Comparison of ENCODE assay signal across 8 mouse cellular contexts in the genomic region with DNA sequence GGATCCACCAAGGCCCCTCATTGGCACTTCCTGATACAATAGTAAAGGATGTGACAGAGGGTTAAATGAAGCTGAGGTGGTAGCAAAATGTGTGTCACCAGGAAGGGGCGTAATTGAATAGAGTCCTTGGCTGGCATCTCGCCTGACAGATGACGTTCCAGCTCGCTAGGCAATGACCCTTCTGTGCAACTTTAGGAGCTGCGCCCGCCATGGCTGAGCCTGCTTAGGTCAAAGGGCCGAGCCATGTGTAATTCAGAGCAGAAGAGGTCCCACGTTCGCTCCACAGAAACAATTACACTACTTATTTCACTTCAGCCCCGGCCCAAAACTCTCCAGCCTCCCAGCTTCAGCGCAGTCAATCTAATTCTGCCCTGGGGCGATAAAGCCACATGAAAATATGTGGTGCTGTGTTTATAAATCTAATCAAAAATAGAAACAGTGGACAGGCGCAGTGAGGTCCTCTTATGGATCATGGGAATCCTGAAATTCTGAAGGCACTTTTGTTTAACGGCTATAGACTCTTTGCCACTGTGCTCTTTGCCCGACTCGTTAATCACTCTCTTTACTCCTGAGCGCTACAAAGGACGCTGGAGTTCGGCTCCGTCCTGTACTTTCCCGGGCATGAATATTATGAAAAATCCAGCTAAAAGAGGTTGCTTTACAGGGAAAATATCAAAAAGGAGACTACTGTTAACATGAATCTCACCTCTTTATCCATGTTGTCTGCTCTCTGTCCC.
A peak's percentile ranks its signal among the peaks of the same experiment; 100 is the strongest.
DNase-seq lines count a peak whose midpoint lies in the region; ATAC-seq and TF ChIP-seq lines count a peak whose summit lies in the region.

No protein-coding gene starts in this region.

- H3K4me1 ChIP-seq in forebrain, embryonic 14.5 days (ENCODE audit: control insufficient read depth, insufficient read depth, low read length), result no peaks in the 10 kb centered on the region
- H3K4me1 ChIP-seq in limb, embryonic 12.5 days (replicated peaks), result peaks cover 5% of the 10 kb centered on the region; the same call in 1 of the 2 replicates

- no peak overlapping the region for H3K4me3 ChIP-seq in forebrain, embryonic 14.5 days (ENCODE audit: low read depth, low read length)
- H3K4me3 ChIP-seq in limb, embryonic 12.5 days (replicated peaks), result peak overlapping the region; percentile 0; the same call in 1 of the 2 replicates

- DNase-seq in adrenal gland, adult 2 months, result peak; percentile 13
- no peak for DNase-seq in adrenal gland, adult 8-10 months
- peak; percentile 37 for DNase-seq in brain, embryonic 14.5 days (ENCODE audit: low read depth)
- DNase-seq in forebrain, embryonic 14.5 days (ENCODE audit: low spot score), result peak; percentile 17
- no peak for DNase-seq in cerebellum, postnatal 4 days (ENCODE audit: low spot score in 2 of 2)
- DNase-seq in thymus, postnatal 10 days (ENCODE audit: low spot score in 2 of 2), result no peak
- no peak for DNase-seq in lung, postnatal 14 days

- H3K27ac ChIP-seq in forebrain, embryonic 14.5 days (ENCODE audit: low read depth, low read length), result no peak overlapping the region
- no peak overlapping the region for H3K27ac ChIP-seq in limb, embryonic 12.5 days

- H3K4me2 ChIP-seq in forebrain, embryonic 14.5 days (ENCODE audit: low read length), result peak overlapping the region; percentile 30
- peak overlapping the region; percentile 40 for H3K4me2 ChIP-seq in limb, embryonic 12.5 days

- no peak for TF ChIP-seq POLR2A in brain, embryonic 14.5 days (IDR thresholded peaks at IDR 0.05; ENCODE audit: borderline replicate concordance, extremely low read depth, insufficient read depth, insufficient read length, poor library complexity, severe bottlenecking)

- ATAC-seq in forebrain, embryonic 14.5 days, result no peak
- ATAC-seq in limb, embryonic 12.5 days (ENCODE audit: insufficient number of reproducible peaks, insufficient read depth, low FRiP score, low TSS enrichment, low read depth), result no peak

- no peak overlapping the region for H3K9ac ChIP-seq in forebrain, embryonic 14.5 days (ENCODE audit: low read length)
- no peak overlapping the region for H3K9ac ChIP-seq in limb, embryonic 12.5 days (replicated peaks)

- H3K36me3 ChIP-seq in forebrain, embryonic 14.5 days (ENCODE audit: control insufficient read depth, insufficient read depth, low read length), result no peaks in the 10 kb centered on the region
- no peaks in the 10 kb centered on the region for H3K36me3 ChIP-seq in limb, embryonic 12.5 days

- 29% methylated on average over 21 of the region's 21 CpGs for WGBS in forebrain, embryonic 14.5 days
- WGBS in limb, embryonic 12.5 days, result 25% methylated on average over 21 of the region's 21 CpGs

- no peaks in the 10 kb centered on the region for H3K9me3 ChIP-seq in forebrain, embryonic 14.5 days (replicated peaks; ENCODE audit: control insufficient read depth, low read length)
- H3K9me3 ChIP-seq in limb, embryonic 12.5 days, result no peaks in the 10 kb centered on the region

- TF ChIP-seq CTCF in brain, embryonic 14.5 days (IDR thresholded peaks at IDR 0.05; ENCODE audit: borderline replicate concordance, extremely low read depth, insufficient read depth, insufficient read length), result no peak

- no peaks in the 10 kb centered on the region for H3K27me3 ChIP-seq in forebrain, embryonic 14.5 days (replicated peaks; ENCODE audit: control insufficient read depth, insufficient read depth, low read length)
- H3K27me3 ChIP-seq in limb, embryonic 12.5 days, result peaks cover 5% of the 10 kb centered on the region

Comparison
In these comparisons a context has a peak if more than half of its experiments do, and no peak if none do; other contexts are left out.
1. DNase-seq: peak in adrenal gland, adult 2 months (single experiment), brain, embryonic 14.5 days (single experiment) and forebrain, embryonic 14.5 days (single experiment); none in adrenal gland, adult 8-10 months (single experiment), cerebellum, postnatal 4 days (0 of 2), thymus, postnatal 10 days (0 of 2) and lung, postnatal 14 days (single experiment).